Mouse (Mus musculus) bone marrow, adult 2 months (tissue): ENCODE data around the gene Pdlim5.

Source experiments
- CTCF ChIP-seq: fragments of 200-500 bp; IDR thresholded peaks from 2 replicates; pipeline ENCODE4 v1.5.1; 2011; ENCODE audit warnings: low read length, control low read depth; ENCODE audit not compliant: control insufficient read depth, insufficient read depth
- POLR2A ChIP-seq: fragments of 200-500 bp; IDR thresholded peaks from 2 replicates; pipeline ENCODE4 v1.6.1; 2011; ENCODE audit warnings: low read depth, mild to moderate bottlenecking, control low read depth, low read length, borderline replicate concordance; ENCODE audit not compliant: control insufficient read depth

DNA sequence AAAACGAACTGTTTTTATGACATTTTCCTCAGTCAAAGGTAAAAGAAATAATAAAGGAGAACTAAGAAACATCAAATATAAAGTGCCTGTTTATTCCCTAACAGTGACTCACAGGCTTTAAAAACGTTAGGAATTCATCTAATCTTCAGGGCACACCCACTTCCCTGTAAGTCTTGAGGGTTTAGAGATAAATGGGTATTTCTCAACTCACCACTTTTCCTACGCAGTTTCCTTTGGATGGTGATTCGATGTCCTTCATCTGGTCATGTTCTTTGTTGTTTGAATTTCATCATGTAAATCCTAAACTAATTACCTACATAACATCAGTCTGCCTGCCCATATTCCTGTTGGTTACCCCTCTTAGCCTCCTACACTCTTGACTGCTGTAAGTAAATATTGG is 62.8 kb downstream of the Pdlim5 start:
- TF ChIP-seq POLR2A = no peak
- TF ChIP-seq CTCF = no peak
